Mouse (Mus musculus): ENCODE measurements around the gene Gng11. TPM values are rescaled to one million over a fixed set of nuclear protein-coding genes. Genes with fewer than 3 reads are reported as not detected.

The Gng11 gene
- total and polyA plus RNA-seq, 3 experiments, result not detected

GRCm38 (mm10) chr6:4054387-4054786 is 50.7 kb downstream of the Gng11 start:
- no peak overlapping the region for H3K27ac ChIP-seq (ENCODE audit: insufficient read depth, low read depth)
- dilution Hi-C loops (cut with MboI; ENCODE audit: extremely low pct_ligation_motif_present, extremely low pct_unique_long_range_greater_than_20kb, low sequenced_read_pairs), result no loop called here
- H3K36me3 ChIP-seq (replicated peaks in 1 of 2; ENCODE audit: control insufficient read depth in 1 of 2, insufficient read depth in 1 of 2, low read length in 1 of 2), result no peaks in the 10 kb centered on the region
- peak overlapping the region; percentile 44; the same call in 1 of the 2 replicates for H3K4me2 ChIP-seq (ENCODE audit: insufficient read depth, low read depth, poor library complexity, severe bottlenecking)
- H3K27me3 ChIP-seq (replicated peaks), result no peaks in the 10 kb centered on the region
- no peaks in the 10 kb centered on the region for H3K9me3 ChIP-seq (replicated peaks; ENCODE audit: low read length)
- TF ChIP-seq ZKSCAN1 (IDR thresholded peaks at IDR 0.05; ENCODE audit: borderline replicate concordance, low read depth, low read length) (no peak), POLR2A (IDR thresholded peaks at IDR 0.05; ENCODE audit: low read depth, low read length) (no peak), RCOR1 (conservative IDR thresholded peaks at IDR 0.05; ENCODE audit: low read depth, low read length) (no peak), EP300 (IDR thresholded peaks at IDR 0.05; ENCODE audit: low read length) (peak; percentile 55), MEF2A (IDR thresholded peaks at IDR 0.05; ENCODE audit: borderline replicate concordance, low read depth, low read length) (peak; percentile 48; the same call in 1 of the 2 replicates), MYC (IDR thresholded peaks at IDR 0.05; ENCODE audit: low read depth, low read length) (no peak), HCFC1 (IDR thresholded peaks at IDR 0.05; ENCODE audit: low read depth, low read length) (no peak), JUND (conservative IDR thresholded peaks at IDR 0.05; ENCODE audit: low read depth, low read length) (peak; percentile 71), KAT2A (IDR thresholded peaks at IDR 0.05; ENCODE audit: insufficient replicate concordance, low read length) (no peak), CHD2 (IDR thresholded peaks at IDR 0.05; ENCODE audit: low read length) (no peak), RAD21 (IDR thresholded peaks at IDR 0.05; ENCODE audit: low read depth, low read length) (no peak), PAX5 (IDR thresholded peaks at IDR 0.05; ENCODE audit: low read length) (no peak), E2F4 (IDR thresholded peaks at IDR 0.05; ENCODE audit: insufficient replicate concordance, low read depth, low read length) (no peak), USF1 (IDR thresholded peaks at IDR 0.05; ENCODE audit: low read depth, low read length) (no peak), NELFE (IDR thresholded peaks at IDR 0.05; ENCODE audit: low read depth, low read length) (no peak), SIN3A (IDR thresholded peaks at IDR 0.05; ENCODE audit: low read length) (no peak), MAZ (IDR thresholded peaks at IDR 0.05; ENCODE audit: low read depth, low read length) (no peak), SMC3 (IDR thresholded peaks at IDR 0.05; ENCODE audit: low read depth, low read length) (no peak), ZC3H11A (IDR thresholded peaks at IDR 0.05; ENCODE audit: low read depth, low read length) (no peak), ZMIZ1 (IDR thresholded peaks at IDR 0.05; ENCODE audit: low read depth, low read length) (no peak), MXI1 (IDR thresholded peaks at IDR 0.05; ENCODE audit: low read depth, low read length) (no peak), ELF1 (IDR thresholded peaks at IDR 0.05; ENCODE audit: low read depth, low read length) (no peak), NRF1 (IDR thresholded peaks at IDR 0.05; ENCODE audit: low read depth, low read length) (no peak), MAX (IDR thresholded peaks at IDR 0.05; ENCODE audit: low read length) (no peak), TCF12 (IDR thresholded peaks at IDR 0.05; ENCODE audit: low read depth, low read length) (no peak), CHD1 (IDR thresholded peaks at IDR 0.05; ENCODE audit: low read depth, low read length) (no peak), USF2 (conservative IDR thresholded peaks at IDR 0.05; ENCODE audit: low read depth, low read length) (no peak), BHLHE40 (IDR thresholded peaks at IDR 0.05; ENCODE audit: low read depth, low read length) (no peak), CTCF (conservative IDR thresholded peaks at IDR 0.05 in 1 of 2, IDR thresholded peaks at IDR 0.05 in 1 of 2; ENCODE audit: low read depth in 2 of 2, low read length in 2 of 2) (no peak), MAFK (IDR thresholded peaks at IDR 0.05; ENCODE audit: insufficient replicate concordance, low read length) (no peak), GABPA (IDR thresholded peaks at IDR 0.05; ENCODE audit: insufficient replicate concordance, low read depth, low read length) (no peak), TBP (conservative IDR thresholded peaks at IDR 0.05; ENCODE audit: low read depth, low read length) (no peak), JUN (IDR thresholded peaks at IDR 0.05; ENCODE audit: insufficient read depth, low read depth, low read length) (0 out of 2 replicates have a peak, but pooled peaks have one; percentile 22), POLR2AphosphoS2 (IDR thresholded peaks at IDR 0.05; ENCODE audit: low read depth, low read length) (no peak), IRF4 (IDR thresholded peaks at IDR 0.05; ENCODE audit: low read depth, low read length) (peak; percentile 59; the same call in 1 of the 2 replicates), UBTF (IDR thresholded peaks at IDR 0.05; ENCODE audit: low read depth, low read length) (no peak), ZNF384 (IDR thresholded peaks at IDR 0.05; ENCODE audit: low read depth, low read length) (no peak)
- DNase-seq (ENCODE audit: extremely low read depth), result peak; percentile 31
- in situ Hi-C loops (cut with MboI; ENCODE audit: low pct_ligation_motif_present, low pct_unique_long_range_greater_than_20kb, low sequenced_read_pairs), result no loop called here
- H3K79me2 ChIP-seq (replicated peaks; ENCODE audit: control insufficient read depth, extremely low read depth, insufficient read depth, poor library complexity, severe bottlenecking), result no peaks in the 10 kb centered on the region
- no peak overlapping the region for H3K9ac ChIP-seq (ENCODE audit: insufficient read depth, low read depth)
- H3K4me3 ChIP-seq (replicated peaks in 1 of 3; ENCODE audit: low read depth in 2 of 3, low read length in 2 of 3, poor library complexity in 1 of 3), result no peak overlapping the region
- H3K4me1 ChIP-seq (ENCODE audit: control insufficient read depth in 1 of 2, insufficient read depth in 2 of 2), result peaks cover 2 to 7% of the 10 kb centered on the region in 2 experiments; a peak in 3 of 4 replicates
